Mouse (Mus musculus) forebrain, postnatal 0 days (tissue): ENCODE measurements around the gene Bcas1. TPM values are rescaled to one million over a fixed set of nuclear protein-coding genes. Genes with fewer than 3 reads are reported as not detected.

Experiments used
- ATAC-seq: fragments of 200-750 bp; cut with Nextera tagmentation; 2 replicates; pipeline ENCODE4 v1.8.0; 2017; ENCODE audit warnings: mild to moderate bottlenecking, moderate library complexity
- DNase-seq: peaks from one replicate; pipeline ENCODE4 v3.0.0-alpha.2; 2015
- H3K27ac ChIP-seq: fragments of 300-500 bp; sonication (generic); 2 replicates; pipeline ENCODE4 v1.5.1; 2014; ENCODE audit warnings: low read depth, mild to moderate bottlenecking, antibody characterized with exemption, low read length, moderate library complexity, mixed read lengths
- H3K27me3 ChIP-seq: fragments of 300-500 bp; sonication (generic); 2 replicates; pipeline ENCODE4 v1.6.1; 2014; ENCODE audit warnings: mild to moderate bottlenecking, low read length, mixed read lengths; ENCODE audit not compliant: insufficient read depth
- H3K36me3 ChIP-seq: fragments of 300-500 bp; sonication (generic); 2 replicates; pipeline ENCODE4 v1.6.1; 2014; ENCODE audit warnings: mild to moderate bottlenecking, moderate library complexity; ENCODE audit not compliant: insufficient read depth
- H3K4me1 ChIP-seq: fragments of 300-500 bp; sonication (generic); 2 replicates; pipeline ENCODE4 v1.6.1; 2014; ENCODE audit warnings: antibody characterized with exemption; ENCODE audit not compliant: insufficient read depth
- H3K4me2 ChIP-seq: fragments of 300-500 bp; sonication (generic); 2 replicates; pipeline ENCODE4 v1.6.1; 2014; ENCODE audit warnings: low read depth, mild to moderate bottlenecking, moderate library complexity
- H3K4me3 ChIP-seq: fragments of 300-500 bp; sonication (generic); 2 replicates; pipeline ENCODE4 v1.5.1; 2014; ENCODE audit warnings: low read depth, low read length, mixed read lengths
- H3K9ac ChIP-seq: fragments of 300-500 bp; sonication (generic); 2 replicates; pipeline ENCODE4 v1.6.1; 2014; ENCODE audit warnings: mild to moderate bottlenecking
- H3K9me3 ChIP-seq: fragments of 300-500 bp; sonication (generic); 2 replicates; pipeline ENCODE4 v1.6.1; 2016; ENCODE audit warnings: low read length
- CTCF ChIP-seq: sonication (generic); IDR thresholded peaks from 2 replicates; pipeline ENCODE4 v1.5.1; 2016; ENCODE audit warnings: antibody characterized with exemption, control low read depth, low read depth
- WGBS: fragments of 180-500 bp; shearing (Covaris S2); extraction: QIAGEN DNeasy Blood & Tissue Kit; methylation state at CpG from one replicate; pipeline ENCODE4 v1.1.7; 2014; 5-methylcytosine and 5-hydroxymethylcytosine counted together
- polyA plus RNA-seq: library from polyadenylated mRNA; unstranded; fragments of >200 nt; fragmentation: Nextera tagmentation; extraction: Ambion mirVana; gene quantifications from 2 replicates; pipeline ENCODE4 v1.2.1, GENCODE M21; 2015
- total RNA-seq: library from RNA; depleted of rRNA; stranded (reverse); fragments of >200 nt; gene quantifications from 2 replicates; pipeline ENCODE4 v1.2.3, GENCODE M21; 2014

Bcas1 gene
- total and polyA plus RNA-seq, 2 experiments from 2014 or later, result 4.2 to 5.2 TPM

DNA sequence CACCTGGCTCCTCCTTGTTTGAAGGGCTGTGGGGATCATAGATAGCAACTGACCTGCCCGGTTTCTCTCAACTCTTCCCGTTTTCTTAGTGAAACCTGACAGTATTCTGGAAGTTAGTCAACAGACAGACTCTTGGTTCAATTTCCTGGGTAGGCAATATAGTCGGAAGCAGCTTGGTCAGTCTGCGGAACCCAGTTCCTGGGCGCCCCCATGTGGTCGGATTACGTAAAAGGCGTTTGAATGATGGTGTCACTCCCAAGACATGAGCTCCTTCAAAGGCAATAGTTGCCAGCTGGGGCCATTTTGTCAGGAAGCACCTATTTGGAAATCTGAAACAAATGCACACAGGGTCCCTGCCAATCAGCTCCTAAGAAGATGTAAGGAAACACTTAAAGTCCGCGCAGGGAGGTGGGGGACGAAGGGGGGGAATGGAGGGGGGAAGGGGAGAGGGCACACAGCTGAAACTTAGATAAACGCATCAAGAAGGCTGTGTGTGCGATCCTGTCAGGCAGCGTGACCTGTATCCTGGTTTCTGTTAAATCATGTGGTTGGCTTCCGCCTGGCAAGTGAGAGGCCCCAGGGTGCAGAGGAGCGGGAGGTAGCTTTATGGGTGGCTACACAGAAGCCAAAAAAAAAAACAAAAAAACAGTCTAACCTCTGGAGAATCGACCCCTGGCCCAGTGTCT is 84.4 kb downstream of the Bcas1 start:
- H3K27ac ChIP-seq, result peak overlapping the region; percentile 54
- H3K4me2 ChIP-seq, result no peak overlapping the region
- no peaks in the 10 kb centered on the region for H3K36me3 ChIP-seq
- peak; percentile 81 for DNase-seq
- H3K27me3 ChIP-seq, result no peaks in the 10 kb centered on the region
- TF ChIP-seq CTCF, result peak; percentile 68
- H3K9ac ChIP-seq, result no peak overlapping the region
- H3K4me1 ChIP-seq, result no peaks in the 10 kb centered on the region; the same call in 1 of the 2 replicates
- WGBS, result 43% methylated on average over 17 of the region's 17 CpGs
- H3K9me3 ChIP-seq, result no peaks in the 10 kb centered on the region
- ATAC-seq, result peak; percentile 55
- H3K4me3 ChIP-seq, result no peak overlapping the region

GRCm38 (mm10) chr2:170342312-170342830 is 85.3 kb downstream of the Bcas1 start:
- Histone ChIP-seq H3K4me3 (no peak overlapping the region), H3K4me1 (no peaks in the 10 kb centered on the region; the same call in 1 of the 2 replicates), H3K9ac (no peak overlapping the region), H3K36me3 (no peaks in the 10 kb centered on the region), H3K27me3 (no peaks in the 10 kb centered on the region), H3K9me3 (no peaks in the 10 kb centered on the region), H3K4me2 (no peak overlapping the region), H3K27ac (no peak overlapping the region)
- no peak for DNase-seq
- ATAC-seq, result no peak
- 83% methylated on average over 12 of the region's 12 CpGs for WGBS
- no peak for TF ChIP-seq CTCF

DNA sequence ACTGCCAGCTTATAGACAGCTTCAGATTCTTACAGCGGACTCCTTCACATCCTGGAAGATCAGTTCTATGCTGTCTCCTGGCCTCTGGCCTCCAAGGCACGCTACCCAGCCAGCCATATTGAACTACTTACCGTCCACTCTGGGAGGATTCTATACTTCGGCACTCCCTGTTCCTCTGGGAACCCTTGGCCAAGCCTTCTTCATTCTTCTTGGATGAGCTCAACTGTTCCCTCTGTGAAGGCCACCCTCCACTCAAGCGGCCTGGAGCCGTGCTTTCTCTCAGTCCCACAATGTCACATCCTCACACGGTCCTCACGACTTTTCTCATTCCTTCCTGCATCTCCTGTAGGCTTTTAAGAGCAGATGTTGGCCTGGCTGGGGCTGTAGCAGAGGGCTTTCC is 86.5 kb downstream of the Bcas1 start:
- H3K9me3 ChIP-seq, result no peaks in the 10 kb centered on the region
- H3K4me2 ChIP-seq, result no peak overlapping the region
- no peak for TF ChIP-seq CTCF
- DNase-seq (no peak), ATAC-seq (no peak)
- 91% methylated on average over 8 of the region's 8 CpGs for WGBS
- H3K36me3 ChIP-seq, result no peaks in the 10 kb centered on the region
- no peaks in the 10 kb centered on the region for H3K27me3 ChIP-seq
- no peak overlapping the region for H3K4me3 ChIP-seq
- H3K9ac ChIP-seq, result no peak overlapping the region
- H3K4me1 ChIP-seq, result no peaks in the 10 kb centered on the region; the same call in 1 of the 2 replicates
- H3K27ac ChIP-seq, result no peak overlapping the region

GRCm38 (mm10) chr2:170336266-170336760 is 91.3 kb downstream of the Bcas1 start:
- H3K27me3 ChIP-seq, result no peaks in the 10 kb centered on the region
- H3K27ac ChIP-seq, result no peak overlapping the region
- H3K9me3 ChIP-seq, result no peaks in the 10 kb centered on the region
- 78% methylated on average over 9 of the region's 9 CpGs for WGBS
- no peak for TF ChIP-seq CTCF
- no peak for DNase-seq
- H3K9ac ChIP-seq, result no peak overlapping the region
- no peak for ATAC-seq
- no peaks in the 10 kb centered on the region for H3K4me1 ChIP-seq
- H3K36me3 ChIP-seq, result no peaks in the 10 kb centered on the region
- no peak overlapping the region for H3K4me2 ChIP-seq
- no peak overlapping the region for H3K4me3 ChIP-seq

DNA sequence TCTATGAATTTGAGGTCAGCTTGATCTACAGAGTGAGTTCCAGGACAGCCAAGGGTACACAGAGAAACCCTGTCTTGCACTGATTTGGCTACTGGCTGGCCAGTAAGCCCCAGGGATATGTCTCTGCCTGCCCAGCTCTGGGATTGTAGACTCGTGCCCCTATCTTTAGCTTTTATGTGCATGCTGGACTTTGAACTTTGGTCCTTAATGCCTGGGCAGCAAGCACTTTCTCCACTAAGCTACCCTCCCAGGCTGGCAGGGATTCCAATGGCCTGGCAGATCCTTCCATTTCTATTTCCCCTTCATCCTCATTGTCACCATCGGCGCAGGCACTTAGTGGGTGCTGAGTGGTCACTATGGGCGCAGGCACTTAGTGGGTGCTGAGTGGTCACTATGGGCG is 92.5 kb downstream of the Bcas1 start:
- H3K9me3 ChIP-seq, result no peaks in the 10 kb centered on the region
- ATAC-seq, result no peak
- no peak overlapping the region for H3K4me2 ChIP-seq
- H3K27me3 ChIP-seq, result no peaks in the 10 kb centered on the region
- H3K4me1 ChIP-seq, result no peaks in the 10 kb centered on the region
- H3K36me3 ChIP-seq, result no peaks in the 10 kb centered on the region
- H3K9ac ChIP-seq, result no peak overlapping the region
- H3K4me3 ChIP-seq, result no peak overlapping the region
- no peak overlapping the region for H3K27ac ChIP-seq
- TF ChIP-seq CTCF, result no peak
- 95% methylated on average over 5 of the region's 5 CpGs for WGBS
- no peak for DNase-seq

GRCm38 (mm10) chr2:170331870-170332269 is 95.8 kb downstream of the Bcas1 start:
- Histone ChIP-seq H3K36me3 (no peaks in the 10 kb centered on the region), H3K4me1 (no peaks in the 10 kb centered on the region), H3K27me3 (no peaks in the 10 kb centered on the region), H3K27ac (no peak overlapping the region), H3K9me3 (no peaks in the 10 kb centered on the region), H3K9ac (no peak overlapping the region), H3K4me2 (no peak overlapping the region), H3K4me3 (no peak overlapping the region)
- TF ChIP-seq CTCF, result no peak
- 69% methylated on average over 2 of the region's 2 CpGs for WGBS
- DNase-seq (no peak), ATAC-seq (no peak)

DNA sequence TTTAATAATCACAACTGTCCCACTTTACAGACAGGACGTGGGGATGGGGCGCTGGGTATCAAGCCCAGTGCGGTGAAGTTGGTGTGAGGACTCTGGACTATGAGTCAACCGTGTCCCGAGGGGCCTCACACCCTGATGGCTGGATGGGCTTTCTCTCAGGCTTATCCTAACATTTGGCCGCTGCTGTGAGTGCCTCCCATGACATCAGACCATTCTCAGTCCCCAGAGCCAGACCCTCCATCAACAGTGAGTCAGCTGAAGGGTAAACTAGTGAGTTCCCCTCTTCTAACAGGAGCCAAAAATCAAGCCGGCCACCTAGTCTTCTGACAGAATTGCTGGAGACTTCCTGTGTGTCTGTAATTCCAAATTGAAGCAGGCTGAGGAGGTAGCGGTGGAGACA is 97.2 kb downstream of the Bcas1 start:
- Histone ChIP-seq H3K9ac (no peak overlapping the region), H3K4me3 (no peak overlapping the region), H3K27ac (no peak overlapping the region), H3K4me1 (no peaks in the 10 kb centered on the region), H3K4me2 (no peak overlapping the region), H3K36me3 (no peaks in the 10 kb centered on the region), H3K9me3 (no peaks in the 10 kb centered on the region), H3K27me3 (no peaks in the 10 kb centered on the region)
- DNase-seq (no peak), ATAC-seq (no peak)
- no peak for TF ChIP-seq CTCF
- 88% methylated on average over 8 of the region's 8 CpGs for WGBS
